Mouse (Mus musculus) neural tube, embryonic 15.5 days (tissue): Measurements from ENCODE around the gene Gm21861. TPM values are rescaled to one million over a fixed set of nuclear protein-coding genes. Genes with fewer than 3 reads are reported as not detected.
"Not testable (repeated sequence)": the region's sequence is repeated elsewhere in the genome, so short reads cannot be mapped to it uniquely, and the experiment has no call there.

Experiments
- ATAC-seq: fragments of 200-750 bp; cut with Nextera tagmentation; 2 replicates; pipeline ENCODE4 v1.8.0; 2017; ENCODE audit warnings: mild to moderate bottlenecking, moderate TSS enrichment, moderate library complexity; ENCODE audit not compliant: low FRiP score
- H3K27ac ChIP-seq: fragments of 300-500 bp; sonication (generic); replicated peaks from 2 replicates; pipeline ENCODE4 v1.5.1; 2015; ENCODE audit warnings: mild to moderate bottlenecking, inconsistent platforms
- H3K27me3 ChIP-seq: fragments of 300-500 bp; sonication (generic); replicated peaks from 2 replicates; pipeline ENCODE4 v1.6.1; 2015; ENCODE audit warnings: inconsistent platforms
- H3K36me3 ChIP-seq: fragments of 300-500 bp; sonication (generic); 2 replicates; pipeline ENCODE4 v1.6.1; 2015; ENCODE audit warnings: inconsistent platforms
- H3K4me1 ChIP-seq: fragments of 300-500 bp; sonication (generic); 2 replicates; pipeline ENCODE4 v1.6.1; 2015; ENCODE audit warnings: inconsistent platforms
- H3K4me2 ChIP-seq: fragments of 300-500 bp; sonication (generic); 2 replicates; pipeline ENCODE4 v1.6.1; 2015; ENCODE audit warnings: inconsistent platforms, mild to moderate bottlenecking, moderate library complexity
- H3K4me3 ChIP-seq: fragments of 300-500 bp; sonication (generic); replicated peaks from 2 replicates; pipeline ENCODE4 v1.5.1; 2015; ENCODE audit warnings: mild to moderate bottlenecking, inconsistent platforms
- H3K9ac ChIP-seq: fragments of 300-500 bp; sonication (generic); replicated peaks from 2 replicates; pipeline ENCODE4 v1.6.1; 2015; ENCODE audit warnings: mild to moderate bottlenecking, inconsistent platforms
- H3K9me3 ChIP-seq: fragments of 300-500 bp; sonication (generic); replicated peaks from 2 replicates; pipeline ENCODE4 v1.6.1; 2016; ENCODE audit warnings: inconsistent platforms
- WGBS: fragments of 180-500 bp; shearing (Covaris S2); methylation state at CpG from one replicate; pipeline ENCODE4 v1.1.7; 2015; ENCODE audit warnings: mixed read lengths; 5-methylcytosine and 5-hydroxymethylcytosine counted together
- polyA plus RNA-seq: library from polyadenylated mRNA; unstranded; fragments of >200 nt; fragmentation: Nextera tagmentation; extraction: Ambion mirVana; gene quantifications from 2 replicates; pipeline ENCODE4 v1.2.1, GENCODE M21; 2015

Gm21861 gene
- polyA plus RNA-seq, result not detected in 2 replicates

GRCm38 (mm10) chrY:58814497-58814896, at the start of gene Gm21861:
TSS of gene Gm21861 (minus strand) at chrY:58814597.
- not testable (repeated sequence) for H3K27me3 ChIP-seq, H3K4me3 ChIP-seq, H3K9ac ChIP-seq, H3K4me1 ChIP-seq, H3K36me3 ChIP-seq, ATAC-seq, H3K27ac ChIP-seq, H3K9me3 ChIP-seq, H3K4me2 ChIP-seq
- whole genome bisulfite sequencing, result no CpG with 5 or more reads among the region's 7 CpGs
